Mouse (Mus musculus): Measurements from ENCODE around the gene Slit3.

Slit3 gene

GRCm38 (mm10) chr11:35304216-35304975, 183.4 kb downstream of the Slit3 start:
- DNase-seq (ENCODE audit: low read depth, low spot score) = no peak

DNA sequence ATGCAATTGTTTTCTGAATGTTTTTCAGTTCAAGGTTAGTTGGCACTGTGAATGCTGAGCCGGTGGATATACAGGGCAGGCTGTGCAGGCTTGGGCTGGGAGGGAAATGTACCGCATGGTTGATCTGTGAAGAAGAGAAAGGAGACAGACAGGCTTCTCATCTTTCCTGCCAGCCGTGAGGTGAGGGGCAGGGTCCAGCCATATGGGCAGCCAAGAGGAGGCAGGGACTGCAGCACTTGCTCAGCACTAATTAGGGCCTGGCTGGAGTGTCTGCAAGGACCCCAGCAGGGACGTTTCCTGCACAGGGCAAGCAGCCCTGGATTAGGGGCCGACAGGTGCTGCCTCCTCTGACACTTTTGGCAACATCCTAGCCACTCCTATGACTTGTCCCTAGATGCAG, 184.1 kb downstream of the Slit3 start:
- no peak for DNase-seq (ENCODE audit: low read depth, low spot score)

GRCm38 (mm10) chr11:35305910-35306309, 184.9 kb downstream of the Slit3 start:
- DNase-seq (ENCODE audit: low read depth, low spot score) = no peak

- no peak for DNase-seq (ENCODE audit: low read depth, low spot score)
Measured at GRCm38 (mm10) chr11:35306922-35307321, 185.9 kb downstream of the Slit3 start.

GRCm38 (mm10) chr11:35307992-35308391, 187.0 kb downstream of the Slit3 start:
- DNase-seq (ENCODE audit: low read depth, low spot score) = no peak

GRCm38 (mm10) chr11:35315449-35316028, 194.5 kb downstream of the Slit3 start:
- DNase-seq (ENCODE audit: low read depth, low spot score) = no peak

DNA sequence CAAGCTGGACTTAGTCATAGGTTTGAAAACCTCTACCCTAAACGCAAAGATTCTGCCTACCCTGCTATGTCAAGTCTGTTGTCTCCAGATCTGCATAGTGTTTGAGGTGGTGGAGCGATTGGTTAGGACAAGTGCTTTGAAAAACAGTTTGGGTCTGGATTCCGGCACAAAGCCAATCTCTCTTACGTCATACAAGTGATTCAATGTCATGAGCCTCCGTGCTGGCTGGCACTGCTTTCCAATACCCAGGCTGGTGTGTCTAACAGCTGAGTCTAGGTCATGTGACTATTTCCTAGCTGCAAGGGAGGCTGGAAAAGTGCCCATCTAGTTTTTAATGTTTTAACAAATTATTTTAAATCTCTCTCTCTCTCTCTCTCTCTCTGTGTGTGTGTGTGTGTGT, 196.2 kb downstream of the Slit3 start:
- no peak for DNase-seq (ENCODE audit: low read depth, low spot score)

DNA sequence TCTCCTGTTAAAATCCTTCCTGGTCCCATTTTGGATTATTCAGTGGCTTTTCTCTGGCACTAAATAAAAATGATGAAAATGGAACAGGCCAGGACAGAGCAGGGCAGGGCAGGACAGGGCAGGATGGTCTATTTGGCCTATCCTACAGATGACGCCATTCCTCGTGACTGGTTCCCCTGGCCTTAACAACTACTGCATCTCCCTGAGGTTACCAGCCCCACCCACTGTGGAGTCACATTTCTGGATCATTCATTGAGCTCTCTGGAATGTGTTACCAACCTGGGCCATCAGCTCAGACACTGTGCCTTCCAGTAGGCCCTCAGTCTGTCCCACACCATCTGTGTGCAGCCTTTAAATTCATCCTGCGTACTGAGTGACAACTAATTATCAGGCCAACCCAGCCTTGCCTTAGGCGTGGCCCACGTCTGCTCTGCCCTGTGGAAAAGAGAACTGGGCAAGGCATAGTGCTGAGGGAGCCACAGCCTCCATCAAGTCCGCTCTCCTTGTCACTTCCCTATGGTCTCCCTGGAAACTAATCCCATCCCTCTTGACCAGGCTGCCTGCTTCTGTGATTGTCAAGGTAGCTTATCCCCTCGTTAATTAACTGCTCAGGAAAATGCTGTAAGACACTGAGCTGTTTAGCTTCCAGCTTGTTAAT, 196.9 kb downstream of the Slit3 start:
- DNase-seq (ENCODE audit: low read depth, low spot score) = no peak

DNA sequence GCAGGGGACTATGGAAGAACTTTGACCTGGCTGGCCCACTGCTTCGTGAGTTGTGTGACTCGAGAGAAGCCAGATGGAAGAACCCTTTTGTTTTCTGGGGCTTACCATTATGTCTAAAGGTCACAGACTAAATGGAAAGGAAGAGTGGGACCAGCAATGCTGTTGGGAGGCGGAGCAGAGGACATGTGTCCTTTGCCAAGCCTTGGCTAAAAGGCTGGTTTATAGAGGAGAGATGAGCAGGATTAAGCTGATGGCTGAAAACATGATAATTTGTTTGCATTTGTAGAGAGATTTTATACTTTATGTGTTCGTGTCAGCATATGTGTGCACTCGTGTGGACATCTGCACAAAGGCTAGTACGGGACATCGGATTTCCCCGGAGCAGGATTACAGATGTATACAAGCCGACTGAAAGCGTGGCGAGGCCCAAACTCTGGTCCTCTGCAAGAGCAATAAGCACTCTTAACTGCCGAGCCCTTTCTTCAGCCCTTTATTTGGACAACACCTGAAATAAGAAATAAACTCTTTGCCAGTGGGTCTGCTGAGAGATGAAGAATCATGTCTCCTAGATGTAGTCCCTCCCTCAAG, 197.5 kb downstream of the Slit3 start:
- no peak for DNase-seq (ENCODE audit: low read depth, low spot score)

DNA sequence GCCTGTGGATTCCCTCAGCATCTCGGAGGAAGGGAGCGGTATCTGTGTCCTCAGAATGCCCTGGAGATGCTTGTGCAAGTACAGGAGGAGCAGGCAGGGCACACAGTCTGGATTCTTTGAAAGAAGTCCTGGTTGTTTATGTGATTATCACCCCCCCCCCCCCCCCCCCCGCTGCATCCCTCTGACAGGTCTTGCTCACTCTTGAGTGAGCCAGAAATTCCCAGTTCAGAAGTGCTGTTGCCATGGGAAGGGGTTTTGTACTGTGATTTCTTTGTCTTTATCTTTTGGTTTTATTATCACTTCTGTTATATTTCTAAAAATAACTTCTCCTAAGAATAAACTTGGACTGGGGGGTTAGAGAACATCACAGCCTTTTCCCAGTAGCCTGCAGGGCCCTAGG, 199.5 kb downstream of the Slit3 start:
- DNase-seq (ENCODE audit: low read depth, low spot score) = no peak

DNA sequence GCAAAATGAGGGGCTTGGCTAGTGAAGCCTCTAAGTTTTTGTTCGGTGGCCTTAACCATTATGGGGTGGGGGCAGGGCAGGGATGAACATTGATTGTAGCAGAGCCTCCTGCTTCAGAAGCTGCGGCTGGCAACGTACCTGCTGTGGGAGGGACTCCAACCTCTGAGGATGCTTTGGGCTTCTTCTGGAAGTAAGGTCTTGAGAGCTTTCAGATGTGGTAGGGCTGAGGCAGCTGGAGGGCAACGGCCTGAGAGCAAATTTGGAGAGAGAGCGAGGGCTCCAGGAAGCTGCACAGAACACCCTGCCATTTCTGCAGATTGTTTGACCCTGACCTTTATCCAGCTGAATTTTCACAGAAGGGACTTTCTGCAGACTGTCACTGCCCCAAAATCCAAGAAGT, 203.4 kb downstream of the Slit3 start:
- no peak for DNase-seq (ENCODE audit: low read depth, low spot score)

DNA sequence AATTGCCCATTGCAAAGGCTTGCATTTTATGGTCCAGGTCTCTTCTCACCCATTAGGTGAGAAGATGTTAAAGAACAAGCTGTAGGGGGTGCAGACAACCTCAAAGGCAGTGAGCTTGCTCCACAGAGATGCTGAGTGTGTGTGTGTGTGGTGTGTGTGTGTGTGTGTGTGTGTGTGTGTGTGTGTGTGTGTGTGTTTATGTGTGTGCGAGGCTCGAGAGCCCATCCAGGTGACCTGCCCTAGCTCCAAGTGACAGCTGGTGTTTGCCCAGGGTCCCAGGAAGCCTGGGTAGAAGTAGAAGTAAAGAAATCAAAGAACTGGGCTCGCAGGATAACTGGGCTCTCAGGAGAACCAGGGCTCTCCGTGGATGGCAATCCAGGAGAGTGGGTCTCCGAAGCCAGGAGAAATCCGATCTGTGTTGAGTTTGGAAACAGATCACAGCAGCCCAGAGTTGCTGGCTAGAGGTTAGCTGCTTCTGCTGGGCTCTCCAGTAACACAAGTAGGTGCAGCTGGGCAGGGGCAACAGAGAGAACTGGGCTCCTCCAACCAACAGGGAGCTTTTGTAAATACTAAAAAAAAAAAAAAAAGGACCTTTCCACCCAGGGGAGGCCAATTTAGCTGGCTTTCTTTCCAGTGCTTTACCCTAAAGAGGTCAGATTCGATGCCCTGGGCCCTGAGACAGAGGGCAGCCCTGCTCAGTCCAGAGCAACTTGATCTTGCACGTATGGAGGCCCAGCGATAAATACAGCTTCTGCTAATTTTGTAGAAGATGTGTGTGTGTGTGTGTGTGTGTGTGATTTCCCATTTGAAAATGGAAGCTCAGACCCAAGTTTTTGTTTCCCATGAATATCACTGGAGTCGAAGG, 204.3 kb downstream of the Slit3 start:
- DNase-seq (ENCODE audit: low read depth, low spot score) = no peak

- peak; percentile 25 for DNase-seq (ENCODE audit: low read depth, low spot score)
Measured at GRCm38 (mm10) chr11:35326346-35326745, 205.3 kb downstream of the Slit3 start.

GRCm38 (mm10) chr11:35327899-35328298, 206.9 kb downstream of the Slit3 start:
- DNase-seq (ENCODE audit: low read depth, low spot score) = no peak

GRCm38 (mm10) chr11:35331476-35331875, 210.5 kb downstream of the Slit3 start:
- DNase-seq (ENCODE audit: low read depth, low spot score) = no peak

GRCm38 (mm10) chr11:35336558-35336957, 215.5 kb downstream of the Slit3 start:
- DNase-seq (ENCODE audit: low read depth, low spot score) = no peak

GRCm38 (mm10) chr11:35337493-35337892, 216.5 kb downstream of the Slit3 start:
- DNase-seq (ENCODE audit: low read depth, low spot score) = no peak

DNA sequence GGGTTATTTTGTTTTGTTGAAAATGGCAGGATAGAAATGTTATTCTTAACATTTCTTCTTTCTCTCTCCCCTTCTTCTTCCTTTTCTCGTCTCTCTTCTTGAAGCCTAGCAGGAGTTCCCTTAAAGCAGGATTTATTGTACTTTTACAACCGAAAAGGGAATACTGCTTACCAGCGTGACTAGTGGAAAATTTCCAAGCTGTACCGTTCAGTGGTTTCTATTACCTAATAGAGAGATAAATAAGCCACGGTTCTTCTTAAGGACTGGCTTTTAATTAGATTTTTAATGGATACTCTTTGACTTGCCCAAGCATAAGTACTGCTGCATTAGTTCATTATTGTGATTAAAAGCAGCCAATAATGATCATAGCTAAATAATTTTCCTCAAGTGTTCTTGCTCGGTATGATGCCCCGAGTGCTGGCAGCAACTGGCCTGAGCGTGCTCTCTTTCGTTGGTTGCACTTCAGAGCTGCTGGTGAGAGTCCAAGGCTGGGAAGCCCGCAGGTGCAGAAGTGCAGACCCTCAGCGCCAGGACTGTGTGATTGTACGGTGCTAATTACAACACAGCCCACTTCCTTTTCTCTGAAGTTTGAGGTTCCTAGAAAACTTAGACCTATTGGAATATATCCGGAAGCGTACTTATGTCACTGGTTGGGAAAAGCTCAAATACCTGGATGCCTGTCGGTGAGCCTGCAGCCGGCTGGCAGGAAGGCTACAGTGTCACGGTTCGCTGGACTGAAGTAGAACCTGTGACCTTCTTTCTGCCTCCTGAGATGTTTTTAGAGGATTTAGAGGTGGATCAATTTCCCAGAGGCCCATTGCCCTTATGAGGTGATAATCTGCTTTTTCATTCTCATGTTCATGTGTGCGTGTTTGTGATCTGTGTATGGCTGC, 217.1 kb downstream of the Slit3 start:
- DNase-seq (ENCODE audit: low read depth, low spot score) = no peak

GRCm38 (mm10) chr11:35340752-35341151, 219.7 kb downstream of the Slit3 start:
- DNase-seq (ENCODE audit: low read depth, low spot score) = peak; percentile 16

GRCm38 (mm10) chr11:35342486-35342885, 221.5 kb downstream of the Slit3 start:
- no peak for DNase-seq (ENCODE audit: low read depth, low spot score)
